Mouse (Mus musculus) liver, postnatal 0 days (tissue): ENCODE data around the gene Irs3. TPM values are rescaled to one million over a fixed set of nuclear protein-coding genes. Genes with fewer than 3 reads are reported as not detected.

Experiments
- ATAC-seq: fragments of 200-750 bp; cut with Nextera tagmentation; 2 replicates; pipeline ENCODE4 v1.8.0; 2017; ENCODE audit warnings: mild to moderate bottlenecking, moderate library complexity
- DNase-seq: peaks from one replicate; pipeline ENCODE4 v3.0.0-alpha.2; 2016
- H3K27ac ChIP-seq: fragments of 300-500 bp; sonication (generic); 2 replicates; pipeline ENCODE4 v1.5.1; 2014; ENCODE audit warnings: antibody characterized with exemption, moderate library complexity, mild to moderate bottlenecking, low read depth
- H3K27me3 ChIP-seq: fragments of 300-500 bp; sonication (generic); 2 replicates; pipeline ENCODE4 v1.6.1; 2014; ENCODE audit warnings: low read length, control low read depth, mixed read lengths; ENCODE audit not compliant: insufficient read depth
- H3K36me3 ChIP-seq: fragments of 300-500 bp; sonication (generic); replicated peaks from 2 replicates; pipeline ENCODE4 v1.6.1; 2014; ENCODE audit warnings: mild to moderate bottlenecking, control low read depth, low read length, moderate library complexity, mixed read lengths; ENCODE audit not compliant: insufficient read depth
- H3K4me1 ChIP-seq: fragments of 300-500 bp; sonication (generic); 2 replicates; pipeline ENCODE4 v1.6.1; 2014; ENCODE audit warnings: antibody characterized with exemption, mild to moderate bottlenecking, control low read depth; ENCODE audit not compliant: insufficient read depth
- H3K4me2 ChIP-seq: fragments of 300-500 bp; sonication (generic); 2 replicates; pipeline ENCODE4 v1.6.1; 2014; ENCODE audit warnings: low read depth, mild to moderate bottlenecking, low read length, moderate library complexity, mixed read lengths
- H3K4me3 ChIP-seq: fragments of 300-500 bp; sonication (generic); 2 replicates; pipeline ENCODE4 v1.5.1; 2014; ENCODE audit warnings: low read depth, low read length
- H3K9ac ChIP-seq: fragments of 300-500 bp; sonication (generic); replicated peaks from 2 replicates; pipeline ENCODE4 v1.6.1; 2014; ENCODE audit warnings: mild to moderate bottlenecking, moderate library complexity
- H3K9me3 ChIP-seq: fragments of 300-500 bp; sonication (generic); 2 replicates; pipeline ENCODE4 v1.6.1; 2016; ENCODE audit warnings: mild to moderate bottlenecking, control low read depth, low read length, mixed read lengths
- CTCF ChIP-seq: sonication (generic); IDR thresholded peaks from 2 replicates; pipeline ENCODE4 v1.5.1; 2016; ENCODE audit warnings: antibody characterized with exemption, low read depth
- EP300 ChIP-seq: IDR thresholded peaks from 2 replicates; pipeline ENCODE4 v1.6.1; 2016; ENCODE audit warnings: antibody characterized with exemption, low read depth, mild to moderate bottlenecking
- whole genome bisulfite sequencing: fragments of 180-500 bp; shearing (Covaris S2); extraction: QIAGEN DNeasy Blood & Tissue Kit; methylation state at CpG from one replicate; pipeline ENCODE4 v1.1.7; 2014; ENCODE audit not compliant: insufficient replicate concordance; 5-methylcytosine and 5-hydroxymethylcytosine counted together
- polyA plus RNA-seq: library from polyadenylated mRNA; unstranded; fragments of >200 nt; fragmentation: Nextera tagmentation; extraction: Ambion mirVana; gene quantifications from 2 replicates; pipeline ENCODE4 v1.2.1, GENCODE M21; 2015

Irs3 gene
- polyA plus RNA-seq, 1 experiment from 2014 or later, result not detected

- Histone ChIP-seq H3K9me3 (no peaks in the 10 kb centered on the region), H3K4me3 (no peak overlapping the region), H3K4me1 (peaks cover 20% of the 10 kb centered on the region), H3K27ac (no peak overlapping the region), H3K27me3 (no peaks in the 10 kb centered on the region), H3K36me3 (no peaks in the 10 kb centered on the region), H3K4me2 (peak overlapping the region; percentile 24; the same call in 1 of the 2 replicates), H3K9ac (no peak overlapping the region)
- TF ChIP-seq CTCF (no peak), EP300 (no peak)
- WGBS, result 80% methylated on average over 4 of the region's 4 CpGs
- DNase-seq (no peak), ATAC-seq (no peak)
Measured at GRCm38 (mm10) chr5:137610056-137610455, 35.5 kb downstream of the Irs3 start.

DNA sequence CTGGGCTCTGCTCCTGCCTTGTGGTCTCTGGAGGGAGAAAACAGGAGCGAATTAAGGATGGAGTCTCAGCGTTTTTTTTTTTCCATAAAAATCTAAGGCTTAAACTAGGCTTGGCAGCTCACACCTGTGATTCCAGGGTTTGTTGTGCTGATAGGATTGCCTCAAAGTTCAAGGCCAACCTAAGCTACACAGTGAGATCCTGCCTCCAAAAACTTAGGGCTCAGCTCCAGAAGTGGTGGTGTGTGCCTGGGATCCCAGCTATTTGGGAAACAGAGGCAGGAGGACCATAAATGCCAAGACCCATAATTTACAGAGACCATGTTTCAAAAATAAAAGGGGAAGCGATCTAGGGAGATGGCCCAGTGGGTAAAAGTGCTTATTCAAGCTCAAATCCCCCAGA is 36.2 kb downstream of the Irs3 start:
- Histone ChIP-seq H3K36me3 (no peaks in the 10 kb centered on the region), H3K9ac (no peak overlapping the region), H3K4me1 (peaks cover 20% of the 10 kb centered on the region), H3K27me3 (no peaks in the 10 kb centered on the region), H3K4me2 (no peak overlapping the region), H3K27ac (no peak overlapping the region), H3K4me3 (no peak overlapping the region), H3K9me3 (no peaks in the 10 kb centered on the region)
- no peak for TF ChIP-seq CTCF
- TF ChIP-seq EP300, result no peak
- DNase-seq (no peak), ATAC-seq (no peak)
- WGBS, result 73% methylated on average over 3 of the region's 3 CpGs

DNA sequence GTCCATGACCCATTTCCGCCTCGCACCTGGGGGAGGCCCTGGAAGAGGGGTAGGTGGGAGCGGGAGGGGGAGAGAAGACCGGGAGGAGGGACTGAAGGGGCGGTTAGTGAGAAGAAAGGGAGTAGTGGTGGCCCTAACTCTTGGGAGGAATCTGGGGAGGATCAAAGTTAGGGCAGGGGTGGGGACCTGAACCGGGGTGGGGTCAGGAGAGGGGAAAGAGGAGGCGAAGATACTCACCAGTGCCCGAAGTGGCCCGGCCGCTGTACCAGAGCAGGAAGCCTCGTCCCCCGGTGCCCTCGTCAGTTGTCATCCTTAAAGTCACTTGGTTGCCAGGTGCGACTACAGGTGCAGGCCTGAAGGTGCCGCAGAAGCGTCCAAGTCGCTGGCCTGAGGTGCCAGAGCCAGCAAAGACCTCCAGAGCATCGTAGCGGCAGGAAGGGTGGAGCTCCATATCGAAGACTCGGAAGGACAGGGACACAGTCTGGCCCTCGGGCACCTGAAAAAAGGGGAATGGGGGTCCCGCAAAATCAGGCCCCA is 36.8 kb downstream of the Irs3 start:
- whole genome bisulfite sequencing, result 46% methylated on average over 22 of the region's 23 CpGs
- no peak overlapping the region for H3K4me2 ChIP-seq
- H3K36me3 ChIP-seq, result no peaks in the 10 kb centered on the region
- H3K9me3 ChIP-seq, result no peaks in the 10 kb centered on the region
- no peak for TF ChIP-seq CTCF
- no peak for TF ChIP-seq EP300
- no peak for ATAC-seq
- no peak overlapping the region for H3K27ac ChIP-seq
- H3K27me3 ChIP-seq, result no peaks in the 10 kb centered on the region
- no peak overlapping the region for H3K4me3 ChIP-seq
- H3K4me1 ChIP-seq, result peaks cover 20% of the 10 kb centered on the region
- no peak overlapping the region for H3K9ac ChIP-seq
- DNase-seq, result no peak

DNA sequence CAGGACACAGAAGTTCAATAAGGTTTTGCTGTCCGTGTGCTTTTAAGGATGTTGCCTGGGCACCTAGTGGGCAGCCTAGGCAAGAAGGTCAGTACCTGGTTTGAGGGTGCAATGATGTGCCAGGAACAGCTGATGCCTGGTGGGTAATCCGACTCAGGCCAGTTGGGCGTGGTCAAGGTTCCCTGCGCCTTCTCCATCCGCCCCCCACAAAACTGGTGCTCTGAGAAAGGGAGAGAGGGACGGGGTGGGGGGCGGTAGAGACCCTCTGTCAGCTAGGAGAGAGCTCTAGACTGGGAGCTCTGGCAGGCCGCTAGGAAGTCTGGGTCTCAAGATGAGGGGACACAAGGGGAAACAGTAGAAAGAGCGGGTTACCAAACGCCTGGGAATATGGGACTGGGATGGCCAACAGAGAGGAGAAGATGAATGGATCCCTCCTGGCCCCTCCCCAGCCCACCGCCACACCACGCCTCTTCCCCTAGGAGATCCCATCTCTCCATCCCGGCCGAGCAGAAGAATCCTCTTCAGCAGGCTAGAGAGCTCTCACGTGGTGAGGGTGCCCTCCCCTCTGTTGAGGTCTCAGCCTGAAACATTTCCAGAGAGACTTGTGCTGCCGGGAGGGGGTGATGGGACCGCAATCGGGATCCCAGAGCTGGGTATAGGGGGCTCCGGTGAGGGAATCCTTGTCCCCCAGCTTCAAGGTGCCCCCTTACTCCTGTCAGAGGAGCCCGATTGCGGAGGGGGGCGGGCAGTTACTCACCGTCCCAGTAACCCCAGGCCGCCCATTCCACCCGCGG is 37.5 kb downstream of the Irs3 start:
- Histone ChIP-seq H3K9me3 (no peaks in the 10 kb centered on the region), H3K4me3 (no peak overlapping the region), H3K4me2 (no peak overlapping the region), H3K27me3 (no peaks in the 10 kb centered on the region), H3K4me1 (peaks cover 20% of the 10 kb centered on the region), H3K27ac (no peak overlapping the region), H3K36me3 (no peaks in the 10 kb centered on the region), H3K9ac (no peak overlapping the region)
- no peak for DNase-seq
- ATAC-seq, result no peak
- no peak for TF ChIP-seq CTCF
- no peak for TF ChIP-seq EP300
- WGBS, result 47% methylated on average over 24 of the region's 26 CpGs

DNA sequence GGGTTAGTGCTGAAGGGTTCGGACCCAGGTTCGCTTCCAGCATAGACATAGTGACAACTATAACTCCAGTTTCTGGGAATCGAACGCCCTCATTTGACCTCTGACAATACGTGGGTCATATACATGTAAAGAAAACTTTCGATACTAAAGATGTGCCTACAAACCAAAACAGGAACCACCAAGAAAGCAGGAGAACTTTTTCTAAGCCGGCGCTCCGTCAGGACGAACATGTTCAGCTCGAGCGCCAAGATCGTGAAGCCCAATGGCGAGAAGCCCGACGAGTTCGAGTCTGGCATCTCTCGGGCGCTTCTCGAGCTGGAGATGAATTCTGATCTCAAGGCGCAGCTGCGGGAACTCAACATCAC is 44.2 kb downstream of the Irs3 start:
- Histone ChIP-seq H3K4me2 (peak overlapping the region; percentile 78), H3K27ac (peak overlapping the region; percentile 79), H3K27me3 (no peaks in the 10 kb centered on the region), H3K9me3 (no peaks in the 10 kb centered on the region), H3K9ac (peak overlapping the region; percentile 63), H3K4me3 (peak overlapping the region; percentile 69), H3K36me3 (peaks cover 2% of the 10 kb centered on the region; the same call in 1 of the 2 replicates), H3K4me1 (peaks cover 29% of the 10 kb centered on the region)
- DNase-seq, result peak; percentile 54
- no peak for ATAC-seq
- TF ChIP-seq EP300 (no peak), CTCF (no peak)
- WGBS, result under 1% methylated on average over 22 of the region's 22 CpGs

DNA sequence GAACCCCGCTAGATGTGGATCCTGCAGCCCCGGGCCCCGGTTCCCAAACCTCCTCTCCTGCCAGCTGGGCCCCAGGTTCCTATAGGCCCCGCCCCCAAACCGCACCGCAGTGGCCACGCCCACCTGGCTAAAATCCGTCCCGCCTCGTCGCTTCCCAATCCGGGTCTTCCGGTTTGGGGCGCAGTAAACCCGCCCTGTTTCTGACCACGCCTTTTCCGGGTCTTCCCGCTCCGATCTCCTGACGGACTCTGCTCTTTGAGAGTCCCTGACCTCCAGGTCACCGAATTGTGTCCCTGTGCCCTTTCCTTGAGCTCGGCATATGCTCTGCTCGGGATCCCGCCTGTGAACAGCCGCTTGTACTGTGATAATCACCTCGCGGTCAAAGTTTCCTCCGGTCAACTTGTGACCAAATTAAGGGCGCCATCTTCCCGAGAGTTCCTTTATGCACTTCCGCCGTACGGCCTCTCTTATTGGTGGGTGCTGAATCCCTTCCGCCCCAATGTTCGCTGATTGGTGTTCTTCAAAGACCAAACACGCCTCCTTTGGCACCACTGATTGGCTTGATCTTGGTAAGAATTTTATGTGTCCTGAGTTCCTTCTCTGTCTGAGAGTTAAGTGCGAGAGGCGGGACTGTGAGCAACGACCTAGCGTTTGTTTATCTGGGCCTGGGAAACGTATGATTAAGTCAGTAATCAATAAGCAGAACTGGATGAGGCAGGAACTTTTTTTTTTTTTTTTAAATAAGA is 44.7 kb downstream of the Irs3 start, which contains the start of gene Mospd3:
Gene Mospd3, minus strand, starts transcription at position 440 of the 746 bp plus-strand sequence.
- peak within 1 kb of the TSS; percentile 98 for H3K4me2 ChIP-seq
- DNase-seq, result peak; percentile 98
- H3K9ac ChIP-seq, result peak within 1 kb of the TSS; percentile 88
- H3K36me3 ChIP-seq, result peaks cover 2% of the 10 kb centered on the region; the same call in 1 of the 2 replicates
- no peaks in the 10 kb centered on the region for H3K9me3 ChIP-seq
- H3K4me3 ChIP-seq, result peak within 1 kb of the TSS; percentile 69
- H3K27me3 ChIP-seq, result no peaks in the 10 kb centered on the region
- H3K4me1 ChIP-seq, result peaks cover 29% of the 10 kb centered on the region
- TF ChIP-seq CTCF (no peak), EP300 (peak; percentile 60)
- ATAC-seq, result peak; percentile 95
- WGBS, result under 1% methylated on average over 40 of the region's 41 CpGs
- H3K27ac ChIP-seq, result peak within 1 kb of the TSS; percentile 79
